Mouse (Mus musculus) thymus, adult 2 months (tissue): ENCODE data around the gene Rec114. TPM values are rescaled to one million over a fixed set of nuclear protein-coding genes. Genes with fewer than 3 reads are reported as not detected.

Experiments
- DNase-seq: peaks from one replicate; pipeline ENCODE4 v3.0.0; 2021
- H3K27ac ChIP-seq: fragments of 200-500 bp; 2 replicates; pipeline ENCODE4 v1.5.1; 2012; ENCODE audit warnings: low read length, control low read depth; ENCODE audit not compliant: control insufficient read depth, insufficient read depth
- H3K27me3 ChIP-seq: fragments of 200-500 bp; 2 replicates; pipeline ENCODE4 v1.6.1; 2012; ENCODE audit warnings: mild to moderate bottlenecking, low read length, moderate library complexity, mixed read lengths; ENCODE audit not compliant: control insufficient read depth, insufficient read depth
- H3K36me3 ChIP-seq: fragments of 200-500 bp; 2 replicates; pipeline ENCODE4 v1.6.1; 2012; ENCODE audit warnings: mild to moderate bottlenecking, low read length, moderate library complexity; ENCODE audit not compliant: control insufficient read depth, insufficient read depth
- H3K4me1 ChIP-seq: fragments of 200-500 bp; replicated peaks from 2 replicates; pipeline ENCODE4 v1.6.1; 2012; ENCODE audit warnings: low read length; ENCODE audit not compliant: control insufficient read depth, insufficient read depth
- H3K4me3 ChIP-seq: fragments of 200-500 bp; 2 replicates; pipeline ENCODE4 v1.5.1; 2012; ENCODE audit warnings: mild to moderate bottlenecking, low read length, control low read depth, moderate library complexity; ENCODE audit not compliant: control insufficient read depth, insufficient read depth
- CTCF ChIP-seq: fragments of 200-500 bp; IDR thresholded peaks from 2 replicates; pipeline ENCODE4 v1.5.1; 2012; ENCODE audit warnings: mild to moderate bottlenecking, control low read depth, low read length, moderate library complexity, borderline replicate concordance; ENCODE audit not compliant: control insufficient read depth, poor library complexity, insufficient read depth; ENCODE audit errors: extremely low read depth
- POLR2A ChIP-seq: fragments of 200-500 bp; IDR thresholded peaks from 2 replicates; pipeline ENCODE4 v1.6.1; 2012; ENCODE audit warnings: mild to moderate bottlenecking, low read length, control low read depth, moderate library complexity; ENCODE audit not compliant: control insufficient read depth, poor library complexity, insufficient read depth; ENCODE audit errors: extremely low read depth
- WGBS: fragments of 180-500 bp; shearing (Covaris S2); methylation state at CpG from one replicate; pipeline ENCODE4 v1.1.7; 2018; 5-methylcytosine and 5-hydroxymethylcytosine counted together
- polyA plus RNA-seq: library from polyadenylated mRNA; depleted of rRNA; stranded (reverse); fragments of >200 nt; gene quantifications from 2 replicates; pipeline ENCODE4 v1.2.3, GENCODE M21; 2012

Gene Rec114
- polyA plus RNA-seq, 1 experiment: not detected

GRCm38 (mm10) chr9:58742692-58743091 is 1.1 kb downstream of the Rec114 start:
- no peak overlapping the region for H3K4me3 ChIP-seq
- TF ChIP-seq CTCF (no peak), POLR2A (no peak)
- no peak overlapping the region for H3K27ac ChIP-seq
- WGBS: 94% methylated on average over 2 of the region's 2 CpGs
- no peak for DNase-seq
- H3K4me1 ChIP-seq: no peaks in the 10 kb centered on the region
- H3K27me3 ChIP-seq: no peaks in the 10 kb centered on the region; the same call in 1 of the 2 replicates
- H3K36me3 ChIP-seq: no peaks in the 10 kb centered on the region

GRCm38 (mm10) chr9:58741369-58741768 is 2.4 kb downstream of the Rec114 start:
- no peaks in the 10 kb centered on the region; the same call in 1 of the 2 replicates for H3K27me3 ChIP-seq
- no peaks in the 10 kb centered on the region for H3K4me1 ChIP-seq
- no peak for DNase-seq
- no peak for TF ChIP-seq CTCF
- no peak for TF ChIP-seq POLR2A
- 89% methylated on average over 20 of the region's 20 CpGs for WGBS
- H3K36me3 ChIP-seq: no peaks in the 10 kb centered on the region
- no peak overlapping the region for H3K27ac ChIP-seq
- no peak overlapping the region for H3K4me3 ChIP-seq

- no peak for DNase-seq
- H3K27me3 ChIP-seq: no peaks in the 10 kb centered on the region; the same call in 1 of the 2 replicates
- no peak overlapping the region for H3K4me3 ChIP-seq
- H3K27ac ChIP-seq: no peak overlapping the region
- no peak for TF ChIP-seq POLR2A
- no peak for TF ChIP-seq CTCF
- H3K36me3 ChIP-seq: no peaks in the 10 kb centered on the region
- H3K4me1 ChIP-seq: no peaks in the 10 kb centered on the region
- WGBS: 84% methylated on average over 9 of the region's 9 CpGs
Observed at GRCm38 (mm10) chr9:58739791-58740190, 4.0 kb downstream of the Rec114 start.

GRCm38 (mm10) chr9:58723165-58723564 is 20.6 kb downstream of the Rec114 start:
- Histone ChIP-seq H3K27ac (no peak overlapping the region), H3K4me1 (no peaks in the 10 kb centered on the region), H3K27me3 (no peaks in the 10 kb centered on the region), H3K4me3 (no peak overlapping the region), H3K36me3 (no peaks in the 10 kb centered on the region)
- no peak for DNase-seq
- TF ChIP-seq CTCF: no peak
- TF ChIP-seq POLR2A: no peak
- 90% methylated on average over 11 of the region's 11 CpGs for WGBS

- 92% methylated on average over 5 of the region's 5 CpGs for WGBS
- TF ChIP-seq CTCF (no peak), POLR2A (no peak)
- Histone ChIP-seq H3K4me1 (no peaks in the 10 kb centered on the region), H3K36me3 (no peaks in the 10 kb centered on the region), H3K27ac (no peak overlapping the region), H3K4me3 (no peak overlapping the region), H3K27me3 (no peaks in the 10 kb centered on the region)
- DNase-seq: no peak
Observed at GRCm38 (mm10) chr9:58722151-58722550, 21.6 kb downstream of the Rec114 start.

GRCm38 (mm10) chr9:58721021-58721420 is 22.7 kb downstream of the Rec114 start:
- WGBS: 92% methylated on average over 7 of the region's 7 CpGs
- Histone ChIP-seq H3K4me1 (no peaks in the 10 kb centered on the region), H3K36me3 (no peaks in the 10 kb centered on the region), H3K27me3 (no peaks in the 10 kb centered on the region), H3K4me3 (no peak overlapping the region), H3K27ac (no peak overlapping the region)
- TF ChIP-seq CTCF: no peak
- TF ChIP-seq POLR2A: no peak
- no peak for DNase-seq

GRCm38 (mm10) chr9:58720167-58720566 is 23.6 kb downstream of the Rec114 start:
- Histone ChIP-seq H3K36me3 (no peaks in the 10 kb centered on the region), H3K27me3 (no peaks in the 10 kb centered on the region), H3K27ac (no peak overlapping the region), H3K4me1 (no peaks in the 10 kb centered on the region), H3K4me3 (no peak overlapping the region)
- no peak for DNase-seq
- WGBS: 91% methylated on average over 4 of the region's 4 CpGs
- no peak for TF ChIP-seq CTCF
- no peak for TF ChIP-seq POLR2A
